Mouse (Mus musculus): ENCODE results near the gene Gp1bb. TPM values are rescaled to one million over a fixed set of nuclear protein-coding genes. Genes with fewer than 3 reads are reported as not detected.

Gp1bb gene
- polyA plus RNA-seq, 1 experiment from 2014 or later = 11.1 TPM

GRCm38 (mm10) chr16:18626376-18626878, 4.2 kb upstream of the Gp1bb start, which contains the start of gene Gm49601:
Gene Gm49601, minus strand, starts transcription at chr16:18626427.
- Histone ChIP-seq H3K36me3 (peaks cover 36% of the 10 kb centered on the region), H3K27ac (no peak within 1 kb of the TSS), H3K4me3 (peak within 1 kb of the TSS; percentile 50), H3K4me2 (replicated peaks) (peak within 1 kb of the TSS; percentile 90), H3K9me3 (replicated peaks) (no peaks in the 10 kb centered on the region), H3K9ac (peak within 1 kb of the TSS; percentile 93), H3K4me1 (peaks cover 34% of the 10 kb centered on the region), H3K27me3 (peaks cover 68% of the 10 kb centered on the region)
- ATAC-seq (ENCODE audit: low FRiP score) = peak; percentile 36
- WGBS = 0% methylated on average over 32 of the region's 65 CpGs

DNA sequence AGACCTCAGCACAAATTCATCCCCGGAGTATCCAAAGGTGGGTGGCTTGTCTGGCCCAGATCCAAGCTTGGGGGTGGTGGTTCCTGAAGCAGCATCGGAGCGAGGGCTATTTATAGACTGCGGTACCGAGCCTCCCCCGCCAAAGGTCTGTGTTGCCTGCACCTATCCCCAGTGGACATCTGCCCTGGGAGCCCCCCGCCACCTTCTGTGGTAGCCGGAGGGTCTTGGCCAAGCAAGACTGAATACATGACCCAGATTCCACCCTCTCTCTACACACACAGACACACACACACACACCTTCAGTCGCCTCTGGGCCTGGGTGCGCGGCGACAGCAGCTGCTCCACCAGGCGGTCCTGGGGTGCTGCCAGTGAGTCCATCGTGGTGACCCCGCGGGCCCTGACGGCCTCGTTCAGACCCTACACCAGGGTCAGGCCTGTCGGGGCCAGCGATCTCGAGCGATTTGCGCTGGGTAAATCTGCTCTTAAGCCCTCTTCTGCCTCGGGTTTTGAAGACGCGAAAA, 3.6 kb upstream of the Gp1bb start:
- 11% methylated on average over 26 of the region's 26 CpGs for WGBS
- Histone ChIP-seq H3K9me3 (replicated peaks) (no peaks in the 10 kb centered on the region), H3K4me1 (peaks cover 40% of the 10 kb centered on the region), H3K27ac (no peak overlapping the region), H3K4me3 (peak overlapping the region; percentile 50), H3K4me2 (replicated peaks) (peak overlapping the region; percentile 90), H3K9ac (peak overlapping the region; percentile 73), H3K27me3 (peaks cover 74% of the 10 kb centered on the region), H3K36me3 (peaks cover 36% of the 10 kb centered on the region)
- no peak for ATAC-seq (ENCODE audit: low FRiP score)

- Histone ChIP-seq H3K4me2 (replicated peaks) (no peak overlapping the region), H3K4me1 (peaks cover 45% of the 10 kb centered on the region), H3K4me3 (no peak overlapping the region), H3K36me3 (peaks cover 36% of the 10 kb centered on the region), H3K9me3 (replicated peaks) (no peaks in the 10 kb centered on the region), H3K27me3 (peaks cover 82% of the 10 kb centered on the region), H3K9ac (no peak overlapping the region), H3K27ac (no peak overlapping the region)
- no peak for ATAC-seq (ENCODE audit: low FRiP score)
- 40% methylated on average over 14 of the region's 14 CpGs for WGBS
Observed at GRCm38 (mm10) chr16:18625097-18625496, 2.9 kb upstream of the Gp1bb start.

DNA sequence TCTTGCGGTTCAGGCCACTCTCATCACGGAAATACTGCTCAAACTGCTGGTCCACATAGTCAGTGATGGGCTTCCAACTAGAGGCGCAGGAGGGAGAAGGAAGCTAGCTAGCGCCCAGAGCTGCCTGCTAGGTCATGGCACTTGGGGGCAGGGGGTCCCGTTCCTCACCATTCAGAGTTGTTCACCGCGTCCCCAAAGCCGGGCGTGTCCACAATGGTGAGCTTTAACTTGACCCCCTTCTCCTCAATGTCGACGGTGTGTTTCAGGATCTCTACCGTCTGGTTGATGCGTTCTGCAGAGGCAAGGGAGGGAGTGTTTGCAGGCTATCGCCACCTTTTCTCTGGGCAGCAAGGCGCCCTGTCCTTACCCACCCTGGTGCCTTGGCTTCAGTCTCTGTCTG, 2.4 kb upstream of the Gp1bb start:
- Histone ChIP-seq H3K36me3 (peaks cover 36% of the 10 kb centered on the region), H3K4me2 (replicated peaks) (no peak overlapping the region), H3K4me3 (no peak overlapping the region), H3K4me1 (peaks cover 45% of the 10 kb centered on the region), H3K27me3 (peaks cover 86% of the 10 kb centered on the region), H3K27ac (no peak overlapping the region), H3K9me3 (replicated peaks) (no peaks in the 10 kb centered on the region), H3K9ac (no peak overlapping the region)
- WGBS = 25% methylated on average over 15 of the region's 15 CpGs
- no peak for ATAC-seq (ENCODE audit: low FRiP score)

- no peak for ATAC-seq (ENCODE audit: low FRiP score)
- H3K36me3 ChIP-seq = peaks cover 36% of the 10 kb centered on the region
- H3K4me1 ChIP-seq = peaks cover 44% of the 10 kb centered on the region
- H3K27me3 ChIP-seq = peaks cover 93% of the 10 kb centered on the region
- H3K9me3 ChIP-seq (replicated peaks) = no peaks in the 10 kb centered on the region
- H3K9ac ChIP-seq = no peak overlapping the region
- 39% methylated on average over 15 of the region's 15 CpGs for WGBS
- no peak overlapping the region for H3K27ac ChIP-seq
- H3K4me2 ChIP-seq (replicated peaks) = no peak overlapping the region
- H3K4me3 ChIP-seq = no peak overlapping the region
Observed at GRCm38 (mm10) chr16:18623751-18624540, 1.7 kb upstream of the Gp1bb start.

GRCm38 (mm10) chr16:18622916-18623750, 930 bp upstream of the Gp1bb start:
- H3K4me3 ChIP-seq = no peak overlapping the region
- peaks cover 100% of the 10 kb centered on the region for H3K27me3 ChIP-seq
- no peak overlapping the region for H3K27ac ChIP-seq
- peaks cover 36% of the 10 kb centered on the region for H3K36me3 ChIP-seq
- H3K4me1 ChIP-seq = peaks cover 36% of the 10 kb centered on the region
- H3K4me2 ChIP-seq (replicated peaks) = no peak overlapping the region
- no peak for ATAC-seq (ENCODE audit: low FRiP score)
- no peak overlapping the region for H3K9ac ChIP-seq
- 32% methylated on average over 29 of the region's 29 CpGs for WGBS
- H3K9me3 ChIP-seq (replicated peaks) = no peaks in the 10 kb centered on the region

GRCm38 (mm10) chr16:18621362-18622001, 721 bp downstream of the Gp1bb start:
- peak overlapping the region; percentile 47; the same call in 1 of the 2 replicates for H3K9ac ChIP-seq
- no peak overlapping the region for H3K27ac ChIP-seq
- peaks cover 27% of the 10 kb centered on the region for H3K4me1 ChIP-seq
- H3K27me3 ChIP-seq = peaks cover 97% of the 10 kb centered on the region
- no peaks in the 10 kb centered on the region for H3K9me3 ChIP-seq (replicated peaks)
- peaks cover 36% of the 10 kb centered on the region for H3K36me3 ChIP-seq
- H3K4me3 ChIP-seq = peak overlapping the region; percentile 42
- H3K4me2 ChIP-seq (replicated peaks) = peak overlapping the region; percentile 80
- ATAC-seq (ENCODE audit: low FRiP score) = no peak
- WGBS = 3% methylated on average over 38 of the region's 38 CpGs

- H3K4me3 ChIP-seq = peak overlapping the region; percentile 42
- H3K27ac ChIP-seq = no peak overlapping the region
- peaks cover 20% of the 10 kb centered on the region for H3K4me1 ChIP-seq
- H3K27me3 ChIP-seq = peaks cover 95% of the 10 kb centered on the region
- peak; percentile 21; the same call in 1 of the 2 replicates for ATAC-seq (ENCODE audit: low FRiP score)
- WGBS = 1% methylated on average over 57 of the region's 74 CpGs
- peak overlapping the region; percentile 80 for H3K4me2 ChIP-seq (replicated peaks)
- H3K9ac ChIP-seq = peak overlapping the region; percentile 47
- H3K9me3 ChIP-seq (replicated peaks) = no peaks in the 10 kb centered on the region
- peaks cover 36% of the 10 kb centered on the region for H3K36me3 ChIP-seq
Observed at GRCm38 (mm10) chr16:18620601-18621361, 1.4 kb downstream of the Gp1bb start.

- 0 out of 2 replicates have a peak overlapping the region, but pooled peaks have one; percentile 80 for H3K4me2 ChIP-seq (replicated peaks)
- no peaks in the 10 kb centered on the region for H3K9me3 ChIP-seq (replicated peaks)
- H3K4me1 ChIP-seq = peaks cover 19% of the 10 kb centered on the region
- no peak overlapping the region for H3K9ac ChIP-seq
- 17% methylated on average over 6 of the region's 6 CpGs for WGBS
- peak overlapping the region; percentile 42; the same call in 1 of the 2 replicates for H3K4me3 ChIP-seq
- no peak overlapping the region for H3K27ac ChIP-seq
- peaks cover 33% of the 10 kb centered on the region for H3K36me3 ChIP-seq
- ATAC-seq (ENCODE audit: low FRiP score) = no peak
- peaks cover 92% of the 10 kb centered on the region for H3K27me3 ChIP-seq
Observed at GRCm38 (mm10) chr16:18620201-18620600, 2.0 kb downstream of the Gp1bb start.

DNA sequence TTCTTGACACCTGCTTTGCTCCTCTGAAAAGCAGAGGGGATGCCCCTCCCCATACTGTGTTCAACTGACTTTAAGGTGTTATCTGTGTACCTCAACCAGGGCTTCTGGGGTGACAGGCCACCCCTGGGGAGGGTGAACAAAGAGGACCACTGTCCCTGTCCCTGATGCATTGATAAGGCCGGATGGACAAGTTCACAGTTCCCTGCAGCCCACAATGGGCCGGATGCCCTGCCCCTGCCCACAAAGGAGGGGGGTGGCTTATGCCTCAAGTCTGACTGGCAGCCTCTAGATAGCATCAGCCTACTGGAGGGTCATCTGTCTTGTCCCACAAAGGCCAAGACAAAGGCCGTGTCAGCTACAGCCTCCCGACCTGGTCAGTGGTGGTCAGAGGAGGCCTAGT, 3.1 kb downstream of the Gp1bb start:
- H3K4me1 ChIP-seq = peaks cover 19% of the 10 kb centered on the region

DNA sequence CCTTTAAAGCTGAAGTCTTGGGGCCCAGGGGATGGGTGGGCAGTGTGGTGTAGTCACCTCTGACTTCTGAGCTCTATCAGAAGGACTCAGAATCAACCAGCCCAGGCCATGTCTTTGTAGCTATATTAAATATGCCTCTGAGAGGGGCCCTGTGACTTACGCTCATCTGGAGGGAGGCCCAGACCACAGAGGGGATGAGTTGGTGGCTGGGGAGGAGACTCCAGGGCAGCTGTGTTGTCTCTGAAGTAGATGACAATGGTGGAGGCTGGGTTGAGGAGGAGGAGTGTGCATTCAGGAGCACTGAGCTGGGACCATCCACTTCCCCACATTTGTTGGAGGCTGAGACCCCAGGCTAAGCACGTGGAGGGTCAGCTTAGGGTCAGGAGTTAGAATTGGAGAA, 3.9 kb downstream of the Gp1bb start:
- H3K4me2 ChIP-seq (replicated peaks) = no peak overlapping the region
- H3K4me1 ChIP-seq = peaks cover 19% of the 10 kb centered on the region
- peaks cover 14% of the 10 kb centered on the region for H3K36me3 ChIP-seq
- 30% methylated on average over 2 of the region's 2 CpGs for whole genome bisulfite sequencing
- peaks cover 82% of the 10 kb centered on the region for H3K27me3 ChIP-seq
- no peak overlapping the region for H3K27ac ChIP-seq
- ATAC-seq (ENCODE audit: low FRiP score) = no peak
- H3K9me3 ChIP-seq (replicated peaks) = no peaks in the 10 kb centered on the region
- no peak overlapping the region for H3K4me3 ChIP-seq
- H3K9ac ChIP-seq = no peak overlapping the region

More for the DNA sequence above, 3.1 kb downstream of the Gp1bb start:
- no peak overlapping the region for H3K9ac ChIP-seq
- H3K9me3 ChIP-seq (replicated peaks) = no peaks in the 10 kb centered on the region
- no peak overlapping the region for H3K4me2 ChIP-seq (replicated peaks)
- peaks cover 88% of the 10 kb centered on the region for H3K27me3 ChIP-seq
- 25% methylated on average over 4 of the region's 4 CpGs for WGBS
- peaks cover 22% of the 10 kb centered on the region for H3K36me3 ChIP-seq
- ATAC-seq (ENCODE audit: low FRiP score) = no peak
- no peak overlapping the region for H3K4me3 ChIP-seq
- no peak overlapping the region for H3K27ac ChIP-seq
